Mouse (Mus musculus) heart, embryonic 15.5 days (tissue): Measurements from ENCODE around the gene Itpr3. TPM values are rescaled to one million over a fixed set of nuclear protein-coding genes. Genes with fewer than 3 reads are reported as not detected.
A peak's percentile ranks its signal among the peaks of the same experiment; 100 is the strongest.

ENCODE experiments used
- ATAC-seq: fragments of 200-750 bp; cut with Nextera tagmentation; replicated peaks from 2 replicates; pipeline ENCODE4 v1.8.0; 2017; ENCODE audit warnings: low read depth, moderate TSS enrichment; ENCODE audit not compliant: insufficient number of reproducible peaks, insufficient read depth, low FRiP score
- H3K27ac ChIP-seq: fragments of 300-500 bp; sonication (generic); 2 replicates; pipeline ENCODE4 v1.5.1; 2015; ENCODE audit warnings: mild to moderate bottlenecking, inconsistent platforms
- H3K27me3 ChIP-seq: fragments of 300-500 bp; sonication (generic); 2 replicates; pipeline ENCODE4 v1.6.1; 2015; ENCODE audit warnings: inconsistent platforms
- H3K36me3 ChIP-seq: fragments of 300-500 bp; sonication (generic); 2 replicates; pipeline ENCODE4 v1.6.1; 2015; ENCODE audit warnings: mild to moderate bottlenecking, inconsistent platforms
- H3K4me1 ChIP-seq: fragments of 300-500 bp; sonication (generic); replicated peaks from 2 replicates; pipeline ENCODE4 v1.6.1; 2015; ENCODE audit warnings: inconsistent platforms
- H3K4me2 ChIP-seq: fragments of 300-500 bp; sonication (generic); 2 replicates; pipeline ENCODE4 v1.6.1; 2015; ENCODE audit warnings: inconsistent platforms, mild to moderate bottlenecking, moderate library complexity
- H3K4me3 ChIP-seq: fragments of 300-500 bp; sonication (generic); 2 replicates; pipeline ENCODE4 v1.5.1; 2015; ENCODE audit warnings: mild to moderate bottlenecking, inconsistent platforms
- H3K9ac ChIP-seq: fragments of 300-500 bp; sonication (generic); 2 replicates; pipeline ENCODE4 v1.6.1; 2015; ENCODE audit warnings: mild to moderate bottlenecking, inconsistent platforms
- H3K9me3 ChIP-seq: fragments of 300-500 bp; sonication (generic); replicated peaks from 2 replicates; pipeline ENCODE4 v1.6.1; 2016; ENCODE audit warnings: inconsistent platforms
- WGBS: fragments of 180-500 bp; shearing (Covaris S2); methylation state at CpG from one replicate; pipeline ENCODE4 v1.1.7; 2015; ENCODE audit warnings: mixed read lengths; 5-methylcytosine and 5-hydroxymethylcytosine counted together
- polyA plus RNA-seq: library from polyadenylated mRNA; unstranded; fragments of >200 nt; fragmentation: Nextera tagmentation; extraction: Ambion mirVana; gene quantifications from 2 replicates; pipeline ENCODE4 v1.2.1, GENCODE M21; 2015

Gene Itpr3
- polyA plus RNA-seq, 1 experiment from 2014 or later: 1.4 TPM

DNA sequence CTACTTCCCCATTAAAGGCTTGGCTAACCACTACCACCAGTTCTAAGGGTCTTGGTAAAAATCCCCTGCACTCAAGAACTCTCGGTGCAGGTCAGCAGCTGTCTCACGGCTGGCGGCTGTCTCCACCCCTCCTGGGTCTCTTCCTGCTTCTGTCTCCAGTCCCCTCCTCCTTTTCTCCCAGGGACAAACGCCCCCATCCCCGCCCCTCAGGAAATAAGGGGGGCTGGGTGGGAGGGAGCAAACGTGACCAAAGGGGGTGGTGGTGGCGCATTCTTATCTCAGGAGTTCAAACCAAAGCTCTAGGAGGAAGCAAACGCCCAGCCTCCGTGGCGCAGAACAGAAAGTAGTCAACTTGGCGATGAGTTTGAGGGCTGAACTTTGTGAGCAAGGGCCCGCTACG, 934 bp upstream of the Itpr3 start:
- Histone ChIP-seq H3K4me3 (peak overlapping the region; percentile 61), H3K9me3 (no peaks in the 10 kb centered on the region), H3K36me3 (no peaks in the 10 kb centered on the region), H3K27me3 (peaks cover 21% of the 10 kb centered on the region; the same call in 1 of the 2 replicates), H3K27ac (peak overlapping the region; percentile 85), H3K4me1 (peaks cover 43% of the 10 kb centered on the region), H3K9ac (peak overlapping the region; percentile 70), H3K4me2 (peak overlapping the region; percentile 92)
- peak; percentile 69 for ATAC-seq
- 0% methylated on average over 13 of the region's 13 CpGs for WGBS

DNA sequence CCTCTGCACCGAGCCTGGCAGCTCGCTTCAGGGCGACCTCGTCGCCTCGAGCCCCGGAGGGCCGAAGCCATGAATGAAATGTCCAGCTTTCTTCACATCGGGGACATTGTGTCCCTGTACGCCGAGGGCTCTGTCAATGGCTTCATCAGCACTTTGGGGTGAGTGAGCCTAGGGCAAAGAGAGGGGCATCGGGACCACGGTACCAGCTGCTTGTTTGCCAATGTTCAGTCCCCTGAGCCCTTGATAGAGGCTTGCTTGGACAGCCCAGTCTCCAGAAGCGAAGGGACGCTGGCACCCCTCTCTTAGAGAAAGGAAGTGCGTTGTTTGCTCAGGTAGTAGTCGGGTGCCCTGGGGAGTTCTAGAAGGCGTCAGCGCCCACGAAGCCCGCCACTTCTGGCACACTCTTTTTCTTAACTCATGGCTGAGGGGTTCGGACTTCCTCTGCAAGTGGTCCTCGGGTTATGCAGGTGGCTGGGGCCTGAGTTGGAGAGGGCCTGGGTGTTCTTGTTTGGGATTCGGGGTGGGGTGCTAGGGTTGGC, 482 bp downstream of the Itpr3 start:
- WGBS: 3% methylated on average over 24 of the region's 24 CpGs
- Histone ChIP-seq H3K4me2 (peak overlapping the region; percentile 92), H3K27me3 (peaks cover 21% of the 10 kb centered on the region; the same call in 1 of the 2 replicates), H3K4me3 (peak overlapping the region; percentile 61), H3K9ac (peak overlapping the region; percentile 70), H3K9me3 (no peaks in the 10 kb centered on the region), H3K36me3 (no peaks in the 10 kb centered on the region), H3K4me1 (peaks cover 32% of the 10 kb centered on the region), H3K27ac (peak overlapping the region; percentile 85)
- no peak for ATAC-seq

DNA sequence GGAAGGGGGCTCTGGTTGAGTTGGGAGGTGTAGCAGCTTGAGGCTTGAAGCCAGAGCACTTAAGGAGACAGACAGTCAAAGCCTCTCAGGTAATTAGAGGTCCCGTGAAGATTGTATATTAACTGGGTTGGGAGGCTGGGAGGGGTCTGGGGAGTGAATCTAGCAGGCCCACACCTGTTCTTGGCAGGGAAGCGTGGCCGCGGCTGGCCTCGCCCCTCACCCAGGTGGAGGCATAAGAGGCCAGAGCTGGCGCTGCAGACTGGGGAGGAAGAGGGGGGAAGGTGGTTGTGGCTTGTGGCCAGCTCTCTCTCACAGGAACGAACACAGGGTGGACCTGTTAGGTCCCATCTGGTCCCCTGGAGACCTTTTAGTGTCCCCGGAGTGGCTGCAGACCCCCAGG, 3.6 kb downstream of the Itpr3 start:
- H3K27me3 ChIP-seq: peaks cover 21% of the 10 kb centered on the region; the same call in 1 of the 2 replicates

DNA sequence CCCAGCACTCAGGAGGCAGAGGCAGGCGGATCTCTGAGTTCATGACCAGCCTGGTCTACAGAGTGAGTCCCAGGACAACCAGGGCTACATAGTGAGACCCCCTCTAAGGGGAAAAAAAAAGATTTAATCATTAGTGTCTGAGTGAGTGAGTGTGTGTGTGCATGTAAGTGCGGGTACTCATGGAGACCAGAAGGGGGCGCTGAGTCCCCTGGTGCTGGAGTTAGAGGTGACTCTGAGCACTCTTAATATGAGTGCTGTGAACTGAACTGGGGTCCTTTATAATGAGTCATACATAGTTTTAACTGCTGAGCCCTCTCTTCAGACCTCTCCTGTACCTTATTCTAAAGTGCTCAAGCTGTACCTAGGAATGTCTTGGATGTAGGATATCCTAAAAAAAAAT, 4.6 kb downstream of the Itpr3 start:
- peaks cover 41% of the 10 kb centered on the region for H3K4me1 ChIP-seq
- no peak overlapping the region for H3K4me2 ChIP-seq
- H3K4me3 ChIP-seq: no peak overlapping the region
- H3K36me3 ChIP-seq: no peaks in the 10 kb centered on the region
- peaks cover 21% of the 10 kb centered on the region; the same call in 1 of the 2 replicates for H3K27me3 ChIP-seq
- H3K9ac ChIP-seq: no peak overlapping the region
- H3K27ac ChIP-seq: no peak overlapping the region
- ATAC-seq: no peak
- no peaks in the 10 kb centered on the region for H3K9me3 ChIP-seq
- WGBS: 90% methylated on average over 3 of the region's 3 CpGs

More for the DNA sequence above, 3.6 kb downstream of the Itpr3 start:
- Histone ChIP-seq H3K4me2 (no peak overlapping the region; the same call in 1 of the 2 replicates), H3K4me1 (peaks cover 43% of the 10 kb centered on the region), H3K4me3 (no peak overlapping the region), H3K9ac (no peak overlapping the region), H3K27ac (no peak overlapping the region), H3K36me3 (no peaks in the 10 kb centered on the region), H3K9me3 (no peaks in the 10 kb centered on the region)
- no peak for ATAC-seq
- WGBS: 69% methylated on average over 8 of the region's 8 CpGs

DNA sequence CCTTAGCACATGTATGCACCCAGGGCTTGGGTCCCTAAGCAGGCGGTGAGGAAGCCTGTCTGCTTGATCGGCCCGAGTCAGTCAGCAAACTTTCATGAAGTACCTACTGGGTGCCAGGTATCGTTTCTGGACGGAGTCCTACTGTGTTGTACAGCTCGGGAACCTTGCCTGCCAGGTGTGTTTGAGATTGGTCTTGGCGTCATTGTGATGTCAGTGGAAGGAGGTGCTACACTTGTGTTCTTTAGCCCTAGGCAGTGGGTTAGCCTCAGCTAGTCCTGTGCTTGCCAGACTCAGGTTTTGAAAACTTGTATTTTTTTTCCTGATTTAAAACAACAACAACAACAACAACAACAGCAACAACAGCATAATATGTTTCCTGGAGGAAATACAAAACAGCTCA, 5.6 kb downstream of the Itpr3 start:
- no peak for ATAC-seq
- Histone ChIP-seq H3K4me2 (no peak overlapping the region), H3K27ac (no peak overlapping the region), H3K9me3 (no peaks in the 10 kb centered on the region), H3K36me3 (no peaks in the 10 kb centered on the region), H3K9ac (no peak overlapping the region), H3K4me1 (peaks cover 37% of the 10 kb centered on the region), H3K27me3 (peaks cover 18% of the 10 kb centered on the region; the same call in 1 of the 2 replicates), H3K4me3 (no peak overlapping the region)
- WGBS: 94% methylated on average over 7 of the region's 7 CpGs

DNA sequence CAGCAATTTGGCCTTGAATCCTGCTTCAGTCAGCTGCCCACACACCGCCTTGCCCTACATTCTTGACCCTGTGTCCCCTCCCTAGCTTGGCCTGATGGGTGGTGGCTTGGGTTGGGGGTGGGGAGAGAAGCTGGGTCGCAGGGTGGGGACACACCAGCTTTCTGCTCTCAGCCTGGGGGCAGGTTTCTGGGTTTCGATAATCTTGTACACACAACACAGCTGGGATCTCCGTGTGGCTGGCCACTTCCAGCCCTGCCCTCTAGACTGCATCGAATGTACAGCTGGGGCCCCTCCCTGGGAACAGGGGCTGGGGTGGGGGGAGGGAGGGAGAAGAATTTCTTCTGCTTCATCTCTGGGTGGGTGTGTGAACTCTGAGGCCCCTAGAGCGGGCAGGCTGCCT, 6.6 kb downstream of the Itpr3 start:
- WGBS: 21% methylated on average over 6 of the region's 6 CpGs
- Histone ChIP-seq H3K27me3 (peaks cover 8% of the 10 kb centered on the region; the same call in 1 of the 2 replicates), H3K4me2 (no peak overlapping the region), H3K4me1 (peaks cover 27% of the 10 kb centered on the region), H3K9ac (no peak overlapping the region), H3K9me3 (no peaks in the 10 kb centered on the region), H3K27ac (no peak overlapping the region), H3K4me3 (no peak overlapping the region), H3K36me3 (no peaks in the 10 kb centered on the region)
- ATAC-seq: 0 out of 2 replicates have a peak, but pooled peaks have one; percentile 34

DNA sequence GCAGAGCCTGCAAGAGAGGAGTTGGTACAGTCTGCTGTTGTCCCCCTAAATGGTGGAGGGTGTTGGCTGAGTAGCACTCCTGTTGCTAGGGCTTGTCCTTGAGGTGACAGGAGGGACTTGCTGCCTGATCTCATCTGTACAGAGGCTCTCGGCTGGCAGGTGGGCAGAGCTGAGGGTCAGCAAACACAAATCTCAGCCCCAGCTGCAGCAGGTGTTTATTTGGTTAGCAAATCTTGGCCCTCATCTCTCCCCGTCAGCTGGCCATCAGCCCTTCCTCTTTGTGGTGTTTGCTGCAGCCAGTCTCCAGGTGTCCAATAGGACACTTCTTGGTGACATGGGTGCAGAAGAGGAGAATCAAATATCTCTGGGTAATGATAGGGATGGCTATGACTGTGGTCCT, 7.1 kb downstream of the Itpr3 start:
- no peak for ATAC-seq
- Histone ChIP-seq H3K9me3 (no peaks in the 10 kb centered on the region), H3K4me3 (no peak overlapping the region), H3K4me1 (peaks cover 22% of the 10 kb centered on the region), H3K4me2 (no peak overlapping the region), H3K9ac (no peak overlapping the region), H3K27me3 (0 out of 2 replicates have a peak, but pooled peaks cover 4% of the 10 kb centered on the region), H3K36me3 (no peaks in the 10 kb centered on the region), H3K27ac (peak overlapping the region; percentile 36; the same call in 1 of the 2 replicates)
- 63% methylated on average over 2 of the region's 2 CpGs for WGBS

DNA sequence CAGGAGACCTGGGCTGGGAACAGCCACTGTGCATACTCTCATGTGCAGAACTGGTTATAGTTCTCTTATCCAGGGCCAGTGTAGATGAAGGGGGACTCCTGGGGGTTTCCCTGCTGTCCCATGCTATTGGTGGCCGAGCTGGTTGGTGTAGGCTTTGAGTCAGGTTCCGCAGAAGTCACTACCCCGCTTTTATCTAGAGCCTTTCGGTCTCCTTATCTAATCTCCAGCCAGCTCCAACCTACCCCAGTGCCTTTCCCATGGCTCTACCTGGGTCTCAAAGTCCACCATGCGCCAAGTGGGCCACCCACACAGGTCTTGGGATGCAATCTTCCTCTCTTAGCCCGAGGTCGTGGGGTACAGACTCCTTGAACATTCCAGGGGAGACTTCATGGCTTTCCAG, 9.0 kb downstream of the Itpr3 start:
- Histone ChIP-seq H3K27me3 (no peaks in the 10 kb centered on the region), H3K4me1 (peaks cover 17% of the 10 kb centered on the region)
- 53% methylated on average over 7 of the region's 7 CpGs for WGBS

DNA sequence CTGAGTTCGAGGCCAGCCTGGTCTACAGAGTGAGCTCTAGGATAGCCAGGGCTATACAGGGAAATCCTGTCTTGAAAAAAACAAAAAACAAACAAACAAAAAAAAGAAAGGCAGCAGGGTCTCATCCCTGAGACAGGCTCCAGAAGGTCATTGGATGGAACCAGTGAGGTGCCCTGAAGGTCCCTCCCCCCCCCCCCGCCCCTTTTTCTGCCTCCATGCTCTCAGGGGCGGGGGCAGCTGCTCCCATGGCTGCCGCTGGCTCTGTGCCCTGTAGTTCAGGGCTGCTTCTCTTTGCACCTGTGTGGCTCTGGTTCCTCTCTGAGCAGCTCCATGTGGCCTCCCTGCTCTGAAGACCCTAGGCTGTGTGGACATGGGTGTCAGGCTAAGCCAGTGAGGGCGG, 12.0 kb downstream of the Itpr3 start:
- Histone ChIP-seq H3K27ac (no peak overlapping the region), H3K36me3 (no peaks in the 10 kb centered on the region), H3K9ac (no peak overlapping the region), H3K4me1 (peaks cover 12% of the 10 kb centered on the region), H3K27me3 (no peaks in the 10 kb centered on the region), H3K4me2 (no peak overlapping the region), H3K4me3 (no peak overlapping the region), H3K9me3 (no peaks in the 10 kb centered on the region)
- ATAC-seq: no peak
- 71% methylated on average over 5 of the region's 5 CpGs for WGBS

More for the DNA sequence above, 9.0 kb downstream of the Itpr3 start:
- no peak for ATAC-seq
- Histone ChIP-seq H3K27ac (no peak overlapping the region), H3K9ac (no peak overlapping the region), H3K9me3 (no peaks in the 10 kb centered on the region), H3K4me2 (no peak overlapping the region), H3K4me3 (no peak overlapping the region), H3K36me3 (no peaks in the 10 kb centered on the region)

DNA sequence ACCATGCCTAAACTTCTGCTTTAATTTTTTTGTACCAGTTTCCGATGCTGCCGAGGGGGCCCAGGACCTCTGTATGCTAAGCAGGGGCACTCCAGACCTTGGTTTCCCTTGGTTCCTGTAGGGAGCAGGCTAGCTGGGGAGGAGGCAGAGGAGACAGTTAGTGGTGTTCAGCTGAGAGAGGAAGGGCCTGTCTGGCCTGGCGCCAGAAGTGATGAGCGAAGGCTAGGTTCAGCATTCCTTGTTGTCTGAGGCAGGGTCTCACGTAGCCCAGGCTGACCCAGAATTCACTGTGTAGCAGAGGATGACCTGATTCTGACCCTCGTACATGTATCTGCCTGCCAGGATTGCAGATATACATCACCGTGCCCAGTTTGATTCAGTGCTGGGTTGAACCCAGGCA, 13.8 kb downstream of the Itpr3 start:
- no peak overlapping the region for H3K4me3 ChIP-seq
- H3K4me1 ChIP-seq: peaks cover 18% of the 10 kb centered on the region
- no peak overlapping the region for H3K4me2 ChIP-seq
- ATAC-seq: no peak
- no peaks in the 10 kb centered on the region for H3K27me3 ChIP-seq
- H3K27ac ChIP-seq: no peak overlapping the region
- WGBS: 88% methylated on average over 7 of the region's 7 CpGs
- H3K9ac ChIP-seq: no peak overlapping the region
- H3K36me3 ChIP-seq: no peaks in the 10 kb centered on the region
- H3K9me3 ChIP-seq: no peaks in the 10 kb centered on the region

DNA sequence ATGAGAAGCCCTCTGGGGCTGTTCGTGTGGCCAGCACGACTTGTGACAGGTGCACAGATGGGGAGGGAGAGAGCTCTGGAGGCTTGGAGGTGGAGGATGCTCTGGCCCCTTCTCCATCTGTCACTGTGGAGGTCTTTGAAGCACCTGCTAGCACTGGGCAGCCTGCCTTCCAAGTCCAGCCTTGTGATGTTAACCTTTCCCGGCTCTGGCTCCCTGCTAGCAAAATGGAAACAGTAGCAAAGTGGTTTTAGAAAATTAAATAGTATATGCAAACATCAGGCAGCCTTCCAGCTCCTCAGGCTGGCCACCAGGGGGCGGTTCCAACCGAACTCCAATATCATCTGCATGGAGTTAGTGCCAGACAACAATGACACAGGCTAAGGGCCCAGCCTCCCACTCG, 14.5 kb downstream of the Itpr3 start:
- H3K9me3 ChIP-seq: no peaks in the 10 kb centered on the region
- no peak overlapping the region for H3K4me3 ChIP-seq
- H3K36me3 ChIP-seq: no peaks in the 10 kb centered on the region
- peaks cover 15% of the 10 kb centered on the region for H3K4me1 ChIP-seq
- H3K4me2 ChIP-seq: no peak overlapping the region
- ATAC-seq: no peak
- WGBS: 50% methylated on average over 6 of the region's 6 CpGs
- no peaks in the 10 kb centered on the region for H3K27me3 ChIP-seq
- H3K9ac ChIP-seq: no peak overlapping the region
- H3K27ac ChIP-seq: no peak overlapping the region

DNA sequence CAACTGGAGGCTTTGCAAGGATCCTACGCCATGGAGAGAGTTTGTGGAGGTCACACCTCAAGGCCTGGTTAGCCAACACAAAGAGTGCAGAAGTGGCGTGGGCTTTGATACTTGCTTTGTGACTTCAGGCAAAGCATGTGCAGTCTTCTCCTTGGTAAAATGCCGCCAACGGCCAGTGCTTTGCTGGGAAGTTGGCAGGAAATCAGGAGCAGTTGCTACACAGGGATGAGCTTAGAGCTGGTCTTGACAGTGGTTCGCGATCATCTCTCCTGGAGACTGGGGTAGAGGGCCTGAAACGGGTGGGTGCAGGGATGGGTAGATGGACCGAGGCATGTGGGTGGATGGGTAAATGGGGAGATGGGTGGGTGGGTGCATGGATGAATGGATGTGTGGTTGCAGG, 15.3 kb downstream of the Itpr3 start:
- Histone ChIP-seq H3K27ac (no peak overlapping the region), H3K9ac (no peak overlapping the region), H3K36me3 (no peaks in the 10 kb centered on the region), H3K9me3 (no peaks in the 10 kb centered on the region), H3K4me1 (peaks cover 15% of the 10 kb centered on the region), H3K4me3 (no peak overlapping the region), H3K27me3 (no peaks in the 10 kb centered on the region), H3K4me2 (no peak overlapping the region)
- WGBS: 91% methylated on average over 8 of the region's 8 CpGs
- no peak for ATAC-seq
